In the genomic region with DNA sequence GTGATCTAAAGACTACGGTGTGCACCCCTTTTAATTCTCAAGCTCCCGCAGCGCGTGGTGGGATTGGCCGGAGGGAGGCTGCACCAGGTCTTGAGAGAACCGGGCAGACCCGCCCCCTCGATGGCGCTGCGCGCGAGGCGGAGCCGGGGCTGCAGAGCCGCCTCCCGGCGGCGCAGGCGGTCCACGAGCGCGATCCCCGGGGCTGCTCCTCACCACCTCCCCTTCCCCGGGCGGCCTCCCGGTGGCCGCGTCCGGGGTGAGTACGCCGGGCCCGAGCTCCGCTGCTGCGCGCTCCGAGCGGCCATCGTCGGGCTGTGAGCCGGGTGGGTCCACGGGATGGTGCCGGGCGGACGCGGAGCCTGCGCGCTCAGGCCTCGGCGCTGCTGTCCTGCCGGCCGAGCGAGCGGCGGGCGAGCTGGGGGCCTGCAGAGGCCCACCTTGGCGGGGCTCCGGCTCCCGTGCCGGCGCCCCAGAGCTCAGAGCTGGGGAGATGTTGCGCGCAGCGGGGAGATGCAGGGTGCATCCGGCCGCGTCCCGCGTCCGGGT, we compare ENCODE assay signal across 9 mouse cellular contexts. TPM values are rescaled to one million over a fixed set of nuclear protein-coding genes. Genes with fewer than 3 reads are reported as not detected.
A peak's percentile ranks its signal among the peaks of the same experiment; 100 is the strongest.
DNase-seq lines count a peak whose midpoint lies in the region; ATAC-seq and TF ChIP-seq lines count a peak whose summit lies in the region.
"Had no signal": no experiment of that assay in that cellular context is flagged by ENCODE, and none has a peak within 500 bp of the region (broad histone marks: within the 10 kb centered on the region; RNA-seq: fewer than 3 reads in every experiment).

Gene B4galt4, plus strand, starts transcription at position 152 of the 546 bp plus-strand sequence.

- 0 out of 2 replicates have a peak, but pooled peaks have one; percentile 5 for TF ChIP-seq CTCF in liver, postnatal 0 days (IDR thresholded peaks at IDR 0.05; ENCODE audit: low read depth)

- peak within 1 kb of the TSS; percentile 75 for H3K4me3 ChIP-seq in forebrain, embryonic 16.5 days (replicated peaks; ENCODE audit: low read length)
- H3K4me3 ChIP-seq in liver, postnatal 0 days (ENCODE audit: low read depth, low read length): peak within 1 kb of the TSS; percentile 63

- no peaks in the 10 kb centered on the region for H3K9me3 ChIP-seq in forebrain, embryonic 16.5 days (ENCODE audit: control insufficient read depth, low read length)
- H3K9me3 ChIP-seq in liver, postnatal 0 days (ENCODE audit: low read length): no peaks in the 10 kb centered on the region

- peak within 1 kb of the TSS; percentile 92 for H3K9ac ChIP-seq in forebrain, embryonic 16.5 days (replicated peaks; ENCODE audit: low read depth, low read length)
- peak within 1 kb of the TSS; percentile 31 for H3K9ac ChIP-seq in liver, postnatal 0 days (replicated peaks)

- under 1% methylated on average over 63 of the region's 69 CpGs for WGBS in forebrain, embryonic 16.5 days
- under 1% methylated on average over 69 of the region's 69 CpGs for WGBS in large intestine, adult 2 months
- under 1% methylated on average over 50 of the region's 69 CpGs for WGBS in liver, postnatal 0 days (ENCODE audit: insufficient replicate concordance)

- H3K27me3 ChIP-seq in forebrain, embryonic 16.5 days (replicated peaks; ENCODE audit: control insufficient read depth, insufficient read depth, low read length): no peaks in the 10 kb centered on the region
- H3K27me3 ChIP-seq in liver, postnatal 0 days (ENCODE audit: insufficient read depth, low read length): peaks cover 20% of the 10 kb centered on the region

- H3K36me3 ChIP-seq in forebrain, embryonic 16.5 days (ENCODE audit: control insufficient read depth, insufficient read depth): no peaks in the 10 kb centered on the region
- H3K36me3 ChIP-seq in liver, postnatal 0 days (replicated peaks; ENCODE audit: insufficient read depth, low read length): no peaks in the 10 kb centered on the region

- H3K27ac ChIP-seq in forebrain, embryonic 16.5 days (ENCODE audit: low read length): peak within 1 kb of the TSS; percentile 41
- no peak within 1 kb of the TSS; the same call in 1 of the 2 replicates for H3K27ac ChIP-seq in liver, postnatal 0 days (ENCODE audit: low read depth)

- ATAC-seq in cerebellum, adult (ENCODE audit: insufficient number of reproducible peaks, low FRiP score, low TSS enrichment): peak; percentile 88
- peak; percentile 98 for ATAC-seq in forebrain, embryonic 16.5 days
- peak; percentile 29; the same call in 1 of the 2 replicates for ATAC-seq in liver, postnatal 0 days
- ATAC-seq in neutrophil, adult 5-6 weeks (ENCODE audit: extremely low read depth, insufficient number of reproducible peaks, low FRiP score, poor library complexity, severe bottlenecking): 0 out of 2 replicates have a peak, but pooled peaks have one; percentile 23

- intact Hi-C loops in heart, postnatal 14 days (cut with DNase I): loop anchor here (2.0 kb wide), 1 partner anchor 71 kb away; no protein-coding TSS in a partner anchor

- TF ChIP-seq EP300 in liver, postnatal 0 days (IDR thresholded peaks at IDR 0.05; ENCODE audit: low read depth): no peak

- peaks cover 3% of the 10 kb centered on the region; the same call in 1 of the 2 replicates for H3K4me1 ChIP-seq in forebrain, embryonic 16.5 days (replicated peaks; ENCODE audit: control insufficient read depth, insufficient read depth, low read length)
- H3K4me1 ChIP-seq in liver, postnatal 0 days (ENCODE audit: insufficient read depth): no peaks in the 10 kb centered on the region

- H3K4me2 ChIP-seq in forebrain, embryonic 16.5 days (ENCODE audit: low read length): peak within 1 kb of the TSS; percentile 73
- H3K4me2 ChIP-seq in liver, postnatal 0 days (ENCODE audit: low read depth, low read length): peak within 1 kb of the TSS; percentile 80

- DNase-seq in CD4-positive helper T cell, adult 2 months (ENCODE audit: low read depth, low spot score): peak; percentile 53
- peak; percentile 85 to 89 for DNase-seq in heart, postnatal 14 days
- DNase-seq in large intestine, adult 2 months (ENCODE audit: low read depth, low spot score): no peak
- DNase-seq in liver, postnatal 0 days: peak; percentile 55
- DNase-seq in thymus, postnatal 10 days (ENCODE audit: low spot score in 2 of 2): peak; percentile 28 to 52

RNA-seq across cellular contexts. Expression of gene B4galt4, which starts in this region (rescaled TPM):
- 25.8 and 32.2 TPM in 2 replicates for polyA plus RNA-seq in forebrain, embryonic 16.5 days (2015; fragmentation: Nextera tagmentation; extraction: Ambion mirVana)
- total RNA-seq in heart, postnatal 14 days (2021): 10 to 100 TPM; 12.0 to 14.3 TPM
- 14.7 and 17.8 TPM in 2 replicates for polyA plus RNA-seq in large intestine, adult 2 months (2012; rRNA removed)
- 3.0 and 3.4 TPM in 2 replicates for polyA plus RNA-seq in liver, postnatal 0 days (2015; fragmentation: Nextera tagmentation; extraction: Ambion mirVana)
- 0.70 and 2.6 TPM in 2 replicates for total RNA-seq in neutrophil, adult 5-6 weeks (2017)
- total RNA-seq: MEL had no signal

Comparison
In these comparisons a context has a peak if more than half of its experiments do, and no peak if none do; other contexts are left out.
1. ATAC-seq: peak in every context shown above with its lines; median percentile 98 in forebrain, embryonic 16.5 days; 88 in cerebellum, adult; 29 in liver, postnatal 0 days; 23 in neutrophil, adult 5-6 weeks.